Mouse (Mus musculus) MEL (cell line): Measurements from ENCODE around the gene Rfxank. TPM values are rescaled to one million over a fixed set of nuclear protein-coding genes. Genes with fewer than 3 reads are reported as not detected.

Source experiments
- DNase-seq: peaks from one replicate; pipeline ENCODE4 v3.0.0; 2011; ENCODE audit warnings: low read depth, low spot score
- H3K27ac ChIP-seq: 2 replicates; pipeline ENCODE4 v1.5.1; 2012; ENCODE audit warnings: low read depth, mild to moderate bottlenecking, control low read depth, low read length, moderate library complexity; ENCODE audit not compliant: control insufficient read depth
- H3K27me3 ChIP-seq, 2 experiments: fragments of 150-350 bp in 1 of 2; sonication (generic) in 1 of 2; 2 replicates each; pipeline ENCODE4 v1.6.1; 2012; ENCODE audit warnings: low read length in 2 of 2, mild to moderate bottlenecking in 2 of 2, improper control_type of control experiment in 1 of 2, moderate library complexity in 1 of 2; ENCODE audit not compliant: insufficient read depth in 2 of 2, control insufficient read depth in 1 of 2
- H3K36me3 ChIP-seq, 2 experiments: 2 replicates each; pipeline ENCODE4 v1.6.1; 2012 to 2014; ENCODE audit warnings: low read length in 2 of 2, improper control_type of control experiment in 1 of 2, inconsistent platforms in 1 of 2, mild to moderate bottlenecking in 1 of 2; ENCODE audit not compliant: insufficient read depth in 2 of 2, control insufficient read depth in 1 of 2
- H3K4me1 ChIP-seq, 2 experiments: fragments of 150-350 bp in 1 of 2; sonication (generic) in 1 of 2; 2 replicates each; pipeline ENCODE4 v1.6.1; 2012; ENCODE audit warnings: low read length in 2 of 2, improper control_type of control experiment in 1 of 2, mild to moderate bottlenecking in 1 of 2; ENCODE audit not compliant: insufficient read depth in 2 of 2, control insufficient read depth in 1 of 2
- H3K4me3 ChIP-seq, 2 experiments: fragments of 150-350 bp in 1 of 2; sonication (generic) in 1 of 2; 2 replicates each; pipeline ENCODE4 v1.5.1; 2012; ENCODE audit warnings: low read depth in 2 of 2, low read length in 2 of 2, mild to moderate bottlenecking in 2 of 2, moderate library complexity in 2 of 2, control low read depth in 1 of 2, improper control_type of control experiment in 1 of 2; ENCODE audit not compliant: control insufficient read depth in 1 of 2, insufficient read depth in 1 of 2
- H3K79me2 ChIP-seq: 2 replicates; pipeline ENCODE4 v1.6.1; 2012; ENCODE audit warnings: mild to moderate bottlenecking, low read length, moderate library complexity; ENCODE audit not compliant: control insufficient read depth, poor library complexity, insufficient read depth
- H3K9ac ChIP-seq: 2 replicates; pipeline ENCODE4 v1.6.1; 2012; ENCODE audit warnings: low read depth, mild to moderate bottlenecking, control low read depth, low read length, moderate library complexity; ENCODE audit not compliant: control insufficient read depth, poor library complexity, severe bottlenecking
- H3K9me3 ChIP-seq: fragments of 150-350 bp; sonication (generic); replicated peaks from 2 replicates; pipeline ENCODE4 v1.6.1; 2012; ENCODE audit warnings: mild to moderate bottlenecking, low read length, improper control_type of control experiment, moderate library complexity; ENCODE audit not compliant: insufficient read depth
- BHLHE40 ChIP-seq: IDR thresholded peaks from 2 replicates; pipeline ENCODE4 v1.6.1; 2012; ENCODE audit warnings: low read depth, mild to moderate bottlenecking, inconsistent platforms, low read length, improper control_type of control experiment, borderline replicate concordance
- CHD1 ChIP-seq: IDR thresholded peaks from 2 replicates; pipeline ENCODE4 v1.6.1; 2012; ENCODE audit warnings: low read depth, mild to moderate bottlenecking, inconsistent platforms, low read length, improper control_type of control experiment
- CHD2 ChIP-seq: IDR thresholded peaks from 2 replicates; pipeline ENCODE4 v1.6.1; 2011; ENCODE audit warnings: low read length, improper control_type of control experiment
- CTCF ChIP-seq, 3 experiments: IDR thresholded peaks in 2 of 3; conservative IDR thresholded peaks in 1 of 3; 2 replicates each; pipeline ENCODE4 v1.5.1; 2011 to 2012; ENCODE audit warnings: low read length in 3 of 3, low read depth in 2 of 3, mild to moderate bottlenecking in 2 of 3, improper control_type of control experiment in 1 of 3, inconsistent platforms in 1 of 3, mixed read lengths in 1 of 3, moderate library complexity in 1 of 3; ENCODE audit not compliant: control insufficient read depth in 1 of 3, insufficient read depth in 1 of 3, poor library complexity in 1 of 3, severe bottlenecking in 1 of 3
- EP300 ChIP-seq, 2 experiments: IDR thresholded peaks; 2 replicates each; pipeline ENCODE4 v1.6.1; 2011; ENCODE audit warnings: improper control_type of control experiment in 2 of 2, low read length in 2 of 2, low read depth in 1 of 2, mild to moderate bottlenecking in 1 of 2
- ETS1 ChIP-seq: IDR thresholded peaks from 2 replicates; pipeline ENCODE4 v1.6.1; 2012; ENCODE audit warnings: low read depth, mild to moderate bottlenecking, inconsistent platforms, low read length, improper control_type of control experiment, moderate library complexity
- GATA1 ChIP-seq: IDR thresholded peaks from 2 replicates; pipeline ENCODE4 v1.6.1; 2011; ENCODE audit warnings: low read depth, low read length, improper control_type of control experiment
- JUND ChIP-seq: IDR thresholded peaks from 2 replicates; pipeline ENCODE4 v1.6.1; 2011; ENCODE audit warnings: low read depth, mild to moderate bottlenecking, improper control_type of control experiment, low read length
- MAX ChIP-seq: IDR thresholded peaks from 2 replicates; pipeline ENCODE4 v1.6.1; 2011; ENCODE audit warnings: low read length, improper control_type of control experiment
- MAZ ChIP-seq: IDR thresholded peaks from 2 replicates; pipeline ENCODE4 v1.6.1; 2012; ENCODE audit warnings: low read depth, mild to moderate bottlenecking, inconsistent platforms, low read length, improper control_type of control experiment
- MEF2A ChIP-seq: IDR thresholded peaks from 2 replicates; pipeline ENCODE4 v1.6.1; 2014; ENCODE audit warnings: low read depth, mild to moderate bottlenecking, inconsistent platforms, low read length, improper control_type of control experiment; ENCODE audit not compliant: poor library complexity, insufficient replicate concordance, severe bottlenecking; ENCODE audit errors: extremely low read depth
- MYB ChIP-seq: IDR thresholded peaks from 2 replicates; pipeline ENCODE4 v1.6.1; 2011; ENCODE audit warnings: mild to moderate bottlenecking, low read depth, low read length, improper control_type of control experiment
- MYC ChIP-seq: IDR thresholded peaks from 2 replicates; pipeline ENCODE4 v1.6.1; 2011; ENCODE audit warnings: low read depth, mild to moderate bottlenecking, low read length, improper control_type of control experiment, moderate library complexity
- NELFE ChIP-seq: IDR thresholded peaks from 2 replicates; pipeline ENCODE4 v1.6.1; 2011; ENCODE audit warnings: low read depth, low read length, improper control_type of control experiment
- POLR2A ChIP-seq, 2 experiments: IDR thresholded peaks; 2 replicates each; pipeline ENCODE4 v1.6.1; 2011 to 2012; ENCODE audit warnings: low read length in 2 of 2, mild to moderate bottlenecking in 2 of 2, control low read depth in 1 of 2, improper control_type of control experiment in 1 of 2, low read depth in 1 of 2, moderate library complexity in 1 of 2; ENCODE audit not compliant: control insufficient read depth in 1 of 2, insufficient read depth in 1 of 2, poor library complexity in 1 of 2
- POLR2AphosphoS2 ChIP-seq: IDR thresholded peaks from 2 replicates; pipeline ENCODE4 v1.6.1; 2011; ENCODE audit warnings: low read length, improper control_type of control experiment
- RAD21 ChIP-seq: IDR thresholded peaks from 2 replicates; pipeline ENCODE4 v1.6.1; 2011; ENCODE audit warnings: mild to moderate bottlenecking, low read depth, low read length, improper control_type of control experiment
- RCOR1 ChIP-seq: IDR thresholded peaks from 2 replicates; pipeline ENCODE4 v1.6.1; 2012; ENCODE audit warnings: low read depth, mild to moderate bottlenecking, inconsistent platforms, low read length, improper control_type of control experiment
- SIN3A ChIP-seq: IDR thresholded peaks from 2 replicates; pipeline ENCODE4 v1.6.1; 2012; ENCODE audit warnings: low read length, improper control_type of control experiment, inconsistent platforms
- SMC3 ChIP-seq: IDR thresholded peaks from 2 replicates; pipeline ENCODE4 v1.6.1; 2011; ENCODE audit warnings: low read depth, low read length, improper control_type of control experiment
- TAL1 ChIP-seq: IDR thresholded peaks from 2 replicates; pipeline ENCODE4 v1.6.1; 2012; ENCODE audit warnings: mild to moderate bottlenecking, inconsistent platforms, low read length, moderate library complexity, mixed read lengths
- TBP ChIP-seq: IDR thresholded peaks from 2 replicates; pipeline ENCODE4 v1.8.0; 2011; ENCODE audit warnings: low read depth, low read length, improper control_type of control experiment
- TCF12 ChIP-seq: IDR thresholded peaks from 2 replicates; pipeline ENCODE4 v1.6.1; 2014; ENCODE audit warnings: low read depth, mild to moderate bottlenecking, inconsistent platforms, low read length, improper control_type of control experiment, moderate library complexity
- UBTF ChIP-seq: IDR thresholded peaks from 2 replicates; pipeline ENCODE4 v1.6.1; 2012; ENCODE audit warnings: low read depth, mild to moderate bottlenecking, inconsistent platforms, low read length, improper control_type of control experiment, moderate library complexity, borderline replicate concordance; ENCODE audit not compliant: insufficient read depth
- USF1 ChIP-seq: IDR thresholded peaks from 2 replicates; pipeline ENCODE4 v1.6.1; 2014; ENCODE audit warnings: low read depth, mild to moderate bottlenecking, inconsistent platforms, low read length, improper control_type of control experiment, moderate library complexity
- USF2 ChIP-seq, 2 experiments: IDR thresholded peaks; 2 replicates each; pipeline ENCODE4 v1.6.1; 2011 to 2012; ENCODE audit warnings: improper control_type of control experiment in 2 of 2, low read length in 2 of 2, borderline replicate concordance in 1 of 2, inconsistent platforms in 1 of 2, low read depth in 1 of 2, mild to moderate bottlenecking in 1 of 2; ENCODE audit not compliant: insufficient read depth in 1 of 2
- ZC3H11A ChIP-seq: IDR thresholded peaks from 2 replicates; pipeline ENCODE4 v1.6.1; 2012; ENCODE audit warnings: low read depth, mild to moderate bottlenecking, inconsistent platforms, low read length, improper control_type of control experiment
- ZKSCAN1 ChIP-seq: IDR thresholded peaks from 2 replicates; pipeline ENCODE4 v1.6.1; 2012; ENCODE audit warnings: low read depth, mild to moderate bottlenecking, inconsistent platforms, low read length, improper control_type of control experiment, moderate library complexity
- ZNF384 ChIP-seq: IDR thresholded peaks from 2 replicates; pipeline ENCODE4 v1.6.1; 2012; ENCODE audit warnings: low read depth, mild to moderate bottlenecking, inconsistent platforms, low read length, improper control_type of control experiment
- polyA plus RNA-seq, 2 experiments: library from polyadenylated mRNA; stranded (reverse) in 1 of 2; unstranded in 1 of 2; fragments of >175 nt in 1 of 2; fragments of >200 nt in 1 of 2; gene quantifications; 2 replicates each; pipeline versions ENCODE4 v1.2.1 to v1.2.4; 2012; ENCODE audit warnings: low replicate concordance in 2 of 2, low read depth in 1 of 2; ENCODE audit not compliant: insufficient read length in 2 of 2, insufficient read depth in 1 of 2, missing spikeins in 1 of 2
- total RNA-seq: library from RNA; depleted of rRNA; stranded (reverse); fragments of 300-350 nt; gene quantifications from 2 replicates; pipeline ENCODE4 v1.2.3, GENCODE M21; 2012

The Rfxank gene
- total and polyA plus RNA-seq, 3 experiments, result 5.0 to 7.2 TPM; not detected in 1

DNA sequence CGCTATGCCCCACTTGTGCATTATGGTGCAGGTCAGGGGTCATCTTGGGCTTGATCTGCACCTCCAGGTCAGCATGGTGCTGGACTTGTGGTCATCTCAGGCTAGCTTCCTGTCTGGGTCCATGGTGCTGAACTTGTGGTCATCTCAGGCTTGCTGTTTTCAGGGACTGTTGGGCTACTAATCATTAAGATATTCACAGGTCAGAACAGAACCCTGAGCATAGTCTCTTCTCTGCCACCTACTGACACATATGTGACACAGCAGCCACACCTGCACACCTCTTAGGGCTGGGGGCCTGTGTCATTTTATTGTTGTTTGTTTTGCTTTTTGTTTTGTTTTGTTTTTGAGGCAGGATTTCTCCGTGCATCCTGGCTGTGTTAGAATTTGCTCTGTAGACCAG is 16.1 kb downstream of the Rfxank start:
- H3K9me3 ChIP-seq, result no peaks in the 10 kb centered on the region
- peaks cover 0 to 4% of the 10 kb centered on the region in 2 experiments; a peak in 1 of 4 replicates for H3K27me3 ChIP-seq
- H3K4me1 ChIP-seq, result no peaks in the 10 kb centered on the region
- DNase-seq, result peak; percentile 42
- TF ChIP-seq SMC3 (peak; percentile 73), RAD21 (peak; percentile 58), ZKSCAN1 (no peak), BHLHE40 (no peak), TBP (no peak), MAZ (no peak), UBTF (no peak), ZC3H11A (0 out of 2 replicates have a peak, but pooled peaks have one; percentile 12), NELFE (no peak), GATA1 (no peak), CHD2 (no peak), SIN3A (no peak), CTCF (IDR thresholded peaks at IDR 0.05 in 2 of 3, conservative IDR thresholded peaks at IDR 0.05 in 1 of 3; ENCODE audit: control insufficient read depth in 1 of 3, insufficient read depth in 1 of 3, low read depth in 2 of 3, low read length in 3 of 3, poor library complexity in 1 of 3, severe bottlenecking in 1 of 3) (peak; percentile 58 to 68 (median 60)), POLR2A (IDR thresholded peaks at IDR 0.05; ENCODE audit: control insufficient read depth in 1 of 2, insufficient read depth in 1 of 2, low read depth in 1 of 2, low read length in 2 of 2, poor library complexity in 1 of 2) (no peak), JUND (no peak), RCOR1 (no peak), TAL1 (no peak)
- H3K9ac ChIP-seq, result no peak overlapping the region
- H3K4me3 ChIP-seq, result no peak overlapping the region
- no peaks in the 10 kb centered on the region for H3K79me2 ChIP-seq
- no peak overlapping the region for H3K27ac ChIP-seq
- H3K36me3 ChIP-seq, result no peaks in the 10 kb centered on the region

DNA sequence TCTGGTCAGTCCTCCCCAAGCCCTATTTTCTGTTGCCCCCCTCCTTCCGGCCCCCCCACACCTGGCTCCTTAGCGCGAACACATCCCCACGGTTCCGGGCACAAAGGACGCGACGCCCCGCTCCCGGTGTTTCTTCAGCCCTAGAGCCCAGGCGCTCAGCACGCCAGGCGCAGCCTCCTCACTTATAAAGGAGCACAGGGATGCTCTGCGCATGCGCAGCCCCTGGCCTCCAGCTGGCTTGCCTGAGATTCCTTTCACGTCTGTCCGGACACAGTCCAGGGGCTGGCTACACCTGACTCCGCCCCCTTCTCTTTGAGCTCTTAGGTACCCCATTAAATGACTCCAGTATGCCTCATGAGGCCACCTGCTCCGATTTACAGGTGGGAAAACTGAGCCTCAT is 18.3 kb downstream of the Rfxank start, which contains the start of gene Ncan:
Gene Ncan, minus strand, starts transcription at position 207 of the 400 bp plus-strand sequence.
- no peak within 1 kb of the TSS for H3K4me3 ChIP-seq
- no peaks in the 10 kb centered on the region for H3K4me1 ChIP-seq
- H3K36me3 ChIP-seq, result no peaks in the 10 kb centered on the region
- no peak within 1 kb of the TSS for H3K27ac ChIP-seq
- H3K9me3 ChIP-seq, result no peaks in the 10 kb centered on the region
- TF ChIP-seq ZNF384 (no peak), TCF12 (no peak), MAZ (no peak), POLR2AphosphoS2 (no peak), MYC (no peak), SIN3A (no peak), TAL1 (no peak), RCOR1 (no peak), EP300 (IDR thresholded peaks at IDR 0.05; ENCODE audit: low read depth in 1 of 2, low read length in 2 of 2) (no peak), ZKSCAN1 (no peak), CHD1 (no peak), USF1 (no peak), MEF2A (no peak), ETS1 (no peak), JUND (no peak), USF2 (IDR thresholded peaks at IDR 0.05; ENCODE audit: borderline replicate concordance in 1 of 2, insufficient read depth in 1 of 2, low read depth in 1 of 2, low read length in 2 of 2) (no peak), ZC3H11A (no peak), MAX (no peak), MYB (no peak)
- peaks cover 0 to 4% of the 10 kb centered on the region in 2 experiments; a peak in 1 of 4 replicates for H3K27me3 ChIP-seq
- H3K9ac ChIP-seq, result no peak within 1 kb of the TSS
- H3K79me2 ChIP-seq, result no peaks in the 10 kb centered on the region
- no peak for DNase-seq
